Mouse (Mus musculus) testis, adult 2 months (tissue): ENCODE data around the gene Slc4a4.

Experiments used
- CTCF ChIP-seq: fragments of 200-500 bp; IDR thresholded peaks from 2 replicates; pipeline ENCODE4 v1.5.1; 2012; ENCODE audit warnings: low read depth, mild to moderate bottlenecking, inconsistent platforms, low read length, moderate library complexity; ENCODE audit not compliant: control insufficient read depth, insufficient read depth, insufficient replicate concordance
- POLR2A ChIP-seq: fragments of 200-500 bp; IDR thresholded peaks from 2 replicates; pipeline ENCODE4 v1.6.1; 2012; ENCODE audit warnings: low read depth, mild to moderate bottlenecking, inconsistent platforms, low read length, moderate library complexity; ENCODE audit not compliant: control insufficient read depth

GRCm38 (mm10) chr5:89014782-89015181, 128.2 kb downstream of the Slc4a4 start:
- no peak for TF ChIP-seq POLR2A
- TF ChIP-seq CTCF = no peak
